Mouse (Mus musculus) forebrain, embryonic 12.5 days (tissue): Measurements from ENCODE around the gene Nlrx1. TPM values are rescaled to one million over a fixed set of nuclear protein-coding genes. Genes with fewer than 3 reads are reported as not detected.

Experiments
- ATAC-seq: fragments of 200-750 bp; cut with Nextera tagmentation; 2 replicates; pipeline ENCODE4 v1.8.0; 2017; ENCODE audit warnings: moderate TSS enrichment; ENCODE audit not compliant: low FRiP score
- H3K27ac ChIP-seq: fragments of 300-500 bp; sonication (generic); 2 replicates; pipeline ENCODE4 v1.5.1; 2016; ENCODE audit warnings: mild to moderate bottlenecking
- H3K27me3 ChIP-seq: fragments of 300-500 bp; sonication (generic); 2 replicates; pipeline ENCODE4 v1.6.1; 2016; ENCODE audit warnings: mild to moderate bottlenecking
- H3K36me3 ChIP-seq: fragments of 300-500 bp; sonication (generic); replicated peaks from 2 replicates; pipeline ENCODE4 v1.6.1; 2016; ENCODE audit warnings: mild to moderate bottlenecking
- H3K4me1 ChIP-seq: fragments of 300-500 bp; sonication (generic); 2 replicates; pipeline ENCODE4 v1.6.1; 2016
- H3K4me2 ChIP-seq: fragments of 300-500 bp; sonication (generic); 2 replicates; pipeline ENCODE4 v1.6.1; 2016; ENCODE audit warnings: mild to moderate bottlenecking, moderate library complexity
- H3K4me3 ChIP-seq: fragments of 300-500 bp; sonication (generic); replicated peaks from 2 replicates; pipeline ENCODE4 v1.5.1; 2016; ENCODE audit warnings: mild to moderate bottlenecking
- H3K9ac ChIP-seq: fragments of 300-500 bp; sonication (generic); 2 replicates; pipeline ENCODE4 v1.6.1; 2016; ENCODE audit warnings: mild to moderate bottlenecking
- H3K9me3 ChIP-seq: fragments of 300-500 bp; sonication (generic); 2 replicates; pipeline ENCODE4 v1.6.1; 2016
- WGBS: fragments of 180-500 bp; shearing (Covaris S2); methylation state at CpG from one replicate; pipeline ENCODE4 v1.1.7; 2016; 5-methylcytosine and 5-hydroxymethylcytosine counted together
- polyA plus RNA-seq: library from polyadenylated mRNA; unstranded; fragments of >200 nt; fragmentation: Nextera tagmentation; extraction: Ambion mirVana; gene quantifications from 2 replicates; pipeline ENCODE4 v1.2.1, GENCODE M21; 2016

Gene Nlrx1
- polyA plus RNA-seq, 1 experiment from 2014 or later, result 5.2 TPM

DNA sequence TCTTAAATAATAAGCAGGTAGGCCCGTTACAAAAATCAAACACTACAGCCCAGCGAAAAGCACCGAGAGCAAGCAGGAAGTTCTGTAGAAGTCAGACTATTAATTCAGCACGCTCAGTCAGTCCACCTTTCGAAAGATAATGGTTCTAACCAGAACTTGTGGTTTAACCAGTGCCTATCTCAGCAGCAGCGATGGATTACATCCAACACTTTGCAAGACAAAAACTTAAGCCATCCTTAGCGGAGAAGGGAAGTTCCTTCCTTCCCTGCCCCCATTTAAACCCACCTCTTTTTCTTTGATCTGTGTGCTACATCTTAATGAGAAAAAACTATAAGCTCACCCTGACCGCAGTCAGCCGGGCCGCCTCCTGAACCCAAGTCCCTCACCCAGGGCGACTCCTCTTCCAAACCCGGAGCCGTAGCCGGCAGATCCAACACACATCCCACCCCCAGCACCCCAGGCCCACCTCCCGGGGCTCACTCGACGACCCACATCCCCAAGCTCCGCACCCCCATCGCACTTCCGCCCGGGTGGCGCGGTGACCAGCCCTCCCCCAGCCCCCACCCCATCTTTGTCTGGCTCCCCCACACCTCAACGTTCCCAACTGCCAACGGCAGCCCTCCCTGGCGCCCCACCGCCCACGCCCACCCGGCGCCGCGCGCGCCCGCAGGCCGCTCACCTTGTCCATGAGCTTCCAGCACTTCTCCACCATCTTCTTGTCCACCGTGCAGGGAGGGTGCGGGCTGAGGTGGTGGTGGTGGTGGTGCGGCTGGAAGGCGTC lies 35.2 kb downstream of the Nlrx1 start:
- peak overlapping the region; percentile 66 for H3K4me2 ChIP-seq
- peak; percentile 88 for ATAC-seq
- peak overlapping the region; percentile 95 for H3K9ac ChIP-seq
- no peaks in the 10 kb centered on the region for H3K36me3 ChIP-seq
- peak overlapping the region; percentile 96 for H3K27ac ChIP-seq
- no peaks in the 10 kb centered on the region for H3K9me3 ChIP-seq
- H3K27me3 ChIP-seq, result no peaks in the 10 kb centered on the region
- H3K4me1 ChIP-seq, result peaks cover 25% of the 10 kb centered on the region
- WGBS, result under 1% methylated on average over 40 of the region's 40 CpGs
- peak overlapping the region; percentile 86 for H3K4me3 ChIP-seq

DNA sequence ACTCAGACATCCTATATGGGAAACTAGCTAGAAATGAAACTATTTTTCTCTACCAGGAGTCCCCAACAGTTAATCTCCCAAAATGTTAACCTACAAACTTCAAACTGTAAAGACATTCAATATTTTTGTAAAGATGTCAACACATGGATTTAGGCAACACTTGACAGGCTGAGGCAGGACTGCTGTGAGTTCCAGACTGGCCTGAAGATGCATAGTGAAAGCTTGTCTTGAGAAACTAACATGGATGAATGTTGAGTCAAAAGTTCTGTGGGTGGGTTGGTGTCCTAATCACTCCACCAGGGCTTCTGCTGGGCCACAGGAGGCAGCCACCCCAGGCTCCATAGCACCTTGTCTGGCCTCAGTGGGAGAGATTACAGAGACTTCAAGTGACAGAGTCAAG lies 36.8 kb downstream of the Nlrx1 start:
- H3K4me3 ChIP-seq, result no peak overlapping the region
- ATAC-seq, result no peak
- H3K4me1 ChIP-seq, result peaks cover 25% of the 10 kb centered on the region
- H3K27me3 ChIP-seq, result no peaks in the 10 kb centered on the region
- H3K9me3 ChIP-seq, result no peaks in the 10 kb centered on the region
- no peaks in the 10 kb centered on the region for H3K36me3 ChIP-seq
- peak overlapping the region; percentile 66; the same call in 1 of the 2 replicates for H3K4me2 ChIP-seq
- no peak overlapping the region for H3K27ac ChIP-seq
- H3K9ac ChIP-seq, result 0 out of 2 replicates have a peak overlapping the region, but pooled peaks have one; percentile 9

DNA sequence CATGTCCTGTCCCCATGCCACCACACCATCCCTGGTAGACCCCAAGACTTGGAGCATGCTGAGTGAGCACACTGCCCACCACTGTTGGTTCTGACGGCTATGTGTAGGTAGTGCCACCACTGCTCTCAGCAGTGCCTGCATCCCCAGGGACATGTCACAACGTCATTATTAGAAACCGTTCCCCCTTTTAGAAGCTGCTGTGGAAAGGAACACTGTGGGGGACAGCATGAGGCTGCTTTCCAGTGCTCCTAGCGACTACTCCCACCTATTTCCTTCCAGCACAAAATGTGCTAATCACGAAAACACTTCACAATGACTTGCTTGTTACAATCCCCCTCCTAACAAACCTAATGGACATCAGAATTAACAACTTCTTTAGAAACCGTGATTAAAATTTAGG lies 42.4 kb downstream of the Nlrx1 start:
- Histone ChIP-seq H3K27ac (no peak overlapping the region), H3K4me1 (peaks cover 9% of the 10 kb centered on the region), H3K9me3 (no peaks in the 10 kb centered on the region), H3K27me3 (no peaks in the 10 kb centered on the region), H3K36me3 (no peaks in the 10 kb centered on the region), H3K4me2 (no peak overlapping the region), H3K4me3 (no peak overlapping the region), H3K9ac (no peak overlapping the region)
- no peak for ATAC-seq
- WGBS, result 70% methylated on average over 6 of the region's 6 CpGs

DNA sequence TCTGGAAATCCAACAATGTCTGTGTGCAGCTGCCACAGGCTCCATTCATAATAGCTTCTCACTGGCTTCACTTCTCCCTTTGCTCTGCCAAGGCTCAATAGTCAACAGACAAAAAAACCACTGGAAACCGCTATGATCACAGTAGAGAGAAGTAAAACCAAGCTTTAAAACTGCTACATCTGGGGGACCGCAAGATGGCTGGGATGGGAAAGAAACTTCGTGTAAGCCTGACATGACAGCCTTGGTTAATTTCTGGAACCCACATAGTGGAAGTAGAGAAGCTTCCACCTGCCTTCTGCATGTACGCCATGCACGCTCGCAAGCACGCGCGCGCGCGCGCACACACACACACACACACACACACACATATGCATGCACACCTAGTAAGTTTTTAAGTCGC lies 54.9 kb downstream of the Nlrx1 start:
- H3K4me3 ChIP-seq, result no peak overlapping the region

DNA sequence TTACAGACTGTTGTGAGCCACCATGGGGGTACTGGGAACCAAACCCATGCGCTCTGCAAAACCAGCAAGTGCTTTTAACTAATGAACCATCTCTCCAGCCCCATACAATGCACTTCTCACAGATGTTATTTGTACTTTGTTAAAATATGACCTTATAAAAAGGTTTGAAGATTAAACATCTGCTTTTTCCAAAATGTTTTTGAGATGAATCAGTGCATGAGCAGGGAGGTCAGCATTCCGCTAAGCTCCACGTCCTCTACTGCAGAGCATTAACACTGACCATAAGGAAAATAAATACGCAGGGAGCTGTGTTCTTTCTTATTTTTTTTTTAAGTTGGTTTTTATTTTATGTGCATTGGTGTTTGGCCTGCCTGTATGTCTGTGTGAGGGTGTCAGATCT lies 56.0 kb downstream of the Nlrx1 start:
- H3K9ac ChIP-seq, result no peak overlapping the region
- no peak overlapping the region for H3K27ac ChIP-seq
- ATAC-seq, result no peak
- H3K36me3 ChIP-seq, result peaks cover 14% of the 10 kb centered on the region; the same call in 1 of the 2 replicates
- no peaks in the 10 kb centered on the region for H3K27me3 ChIP-seq
- WGBS, result 96% methylated on average over 4 of the region's 4 CpGs
- H3K4me1 ChIP-seq, result no peaks in the 10 kb centered on the region
- H3K9me3 ChIP-seq, result peaks cover 5% of the 10 kb centered on the region; the same call in 1 of the 2 replicates
- no peak overlapping the region for H3K4me2 ChIP-seq
- H3K4me3 ChIP-seq, result no peak overlapping the region

More for the DNA sequence above, 54.9 kb downstream of the Nlrx1 start:
- WGBS, result 96% methylated on average over 14 of the region's 14 CpGs
- Histone ChIP-seq H3K27me3 (no peaks in the 10 kb centered on the region), H3K36me3 (peaks cover 14% of the 10 kb centered on the region; the same call in 1 of the 2 replicates), H3K4me1 (no peaks in the 10 kb centered on the region), H3K4me2 (no peak overlapping the region), H3K9ac (no peak overlapping the region), H3K27ac (no peak overlapping the region), H3K9me3 (peaks cover 5% of the 10 kb centered on the region; the same call in 1 of the 2 replicates)
- ATAC-seq, result no peak

DNA sequence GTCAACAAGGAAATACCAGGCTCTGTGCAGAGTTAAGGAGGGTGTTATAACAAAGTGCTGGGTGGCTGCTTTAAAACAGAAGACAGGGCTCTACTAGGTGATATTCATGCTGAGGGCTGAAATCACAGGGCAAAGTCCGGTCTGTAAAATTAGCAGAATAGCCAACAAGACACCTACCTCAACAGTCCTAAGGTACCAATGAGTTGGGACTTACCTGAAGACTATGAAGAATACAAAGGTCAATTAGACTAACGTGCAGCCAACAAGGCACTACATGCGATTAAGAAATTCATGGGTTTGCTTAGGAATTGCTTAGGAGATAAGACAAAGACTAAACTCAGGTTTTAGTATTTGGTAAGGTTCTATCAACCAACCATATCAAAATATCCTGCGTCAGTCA lies 59.0 kb downstream of the Nlrx1 start:
- WGBS, result 93% methylated on average over 4 of the region's 4 CpGs
- no peak overlapping the region for H3K4me2 ChIP-seq
- no peak for ATAC-seq

DNA sequence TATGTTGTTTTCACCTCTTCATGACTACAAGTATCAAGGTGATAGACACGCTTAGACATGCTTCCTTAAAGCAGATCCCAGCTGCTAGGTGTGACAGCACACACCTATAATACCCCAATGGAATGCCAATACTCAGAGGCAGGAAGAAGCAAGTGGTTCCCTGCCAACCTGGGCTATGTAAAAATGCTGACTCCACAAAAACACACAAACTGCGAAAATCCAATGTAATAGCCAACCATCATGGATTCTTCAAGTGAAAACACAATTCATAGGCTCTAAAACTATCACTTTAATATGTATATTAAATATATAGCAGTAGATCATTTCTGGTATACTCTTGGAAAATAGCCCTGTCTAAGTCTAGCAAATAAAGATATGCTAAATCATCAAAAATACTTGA lies 60.6 kb downstream of the Nlrx1 start:
- no peak overlapping the region for H3K4me3 ChIP-seq
- no peak overlapping the region for H3K27ac ChIP-seq
- H3K9me3 ChIP-seq, result peaks cover 5% of the 10 kb centered on the region; the same call in 1 of the 2 replicates
- no peak overlapping the region for H3K9ac ChIP-seq
- H3K27me3 ChIP-seq, result no peaks in the 10 kb centered on the region
- H3K36me3 ChIP-seq, result peaks cover 10% of the 10 kb centered on the region; the same call in 1 of the 2 replicates
- 95% methylated on average over 2 of the region's 2 CpGs for WGBS
- H3K4me2 ChIP-seq, result no peak overlapping the region
- H3K4me1 ChIP-seq, result no peaks in the 10 kb centered on the region
- ATAC-seq, result no peak

More for the DNA sequence above, 59.0 kb downstream of the Nlrx1 start:
- H3K4me3 ChIP-seq, result no peak overlapping the region
- no peak overlapping the region for H3K27ac ChIP-seq
- no peaks in the 10 kb centered on the region for H3K27me3 ChIP-seq
- peaks cover 5% of the 10 kb centered on the region; the same call in 1 of the 2 replicates for H3K9me3 ChIP-seq
- H3K36me3 ChIP-seq, result peaks cover 14% of the 10 kb centered on the region; the same call in 1 of the 2 replicates
- H3K9ac ChIP-seq, result no peak overlapping the region
- H3K4me1 ChIP-seq, result no peaks in the 10 kb centered on the region

Other genes with a start within 250 kb of the Nlrx1 start
- gene Thy1, start 225.2 kb downstream of the Nlrx1 start, polyA plus RNA-seq, result not detected in 2 replicates
- 10.2 and 14.6 TPM in 2 replicates for gene Usp2, start 201.6 kb downstream of the Nlrx1 start, polyA plus RNA-seq
- 0.27 and 0.33 TPM in 2 replicates for gene Mfrp, start 166.9 kb downstream of the Nlrx1 start, polyA plus RNA-seq
- gene C1qtnf5, start 161.4 kb downstream of the Nlrx1 start, polyA plus RNA-seq, result 0.58 and 0.73 TPM in 2 replicates
- 0.14 and 0.36 TPM in 2 replicates for gene Gm49380, start 155.1 kb downstream of the Nlrx1 start, polyA plus RNA-seq
- gene Rnf26, start 155.1 kb downstream of the Nlrx1 start, polyA plus RNA-seq, result 69.6 and 69.9 TPM in 2 replicates
- 13.4 and 14.2 TPM in 2 replicates for gene Mcam, start 134.1 kb downstream of the Nlrx1 start, polyA plus RNA-seq
- gene Cbl, start 34.5 kb downstream of the Nlrx1 start, polyA plus RNA-seq, result 28.7 and 34.3 TPM in 2 replicates
- gene Ccdc153, start 27.9 kb downstream of the Nlrx1 start, polyA plus RNA-seq, result not detected in 2 replicates
- gene Pdzd3, start 17.1 kb downstream of the Nlrx1 start, polyA plus RNA-seq, result 0.23 and 0.31 TPM in 2 replicates
- gene Abcg4, start 20.0 kb upstream of the Nlrx1 start, polyA plus RNA-seq, result 10.1 and 12.4 TPM in 2 replicates
- gene Hinfp, start 37.1 kb upstream of the Nlrx1 start, polyA plus RNA-seq, result 34.6 and 35.5 TPM in 2 replicates
- 16.5 and 16.9 TPM in 2 replicates for gene C2cd2l, start 51.7 kb upstream of the Nlrx1 start, polyA plus RNA-seq
- 38.9 and 39.3 TPM in 2 replicates for gene Dpagt1, start 57.4 kb upstream of the Nlrx1 start, polyA plus RNA-seq
- gene H2afx, start 66.1 kb upstream of the Nlrx1 start, polyA plus RNA-seq, result 477 and 482 TPM in 2 replicates
- 107 and 115 TPM in 2 replicates for gene Hmbs, start 75.6 kb upstream of the Nlrx1 start, polyA plus RNA-seq
- gene Vps11, start 93.1 kb upstream of the Nlrx1 start, polyA plus RNA-seq, result 31.5 and 34.8 TPM in 2 replicates
- gene Hyou1, start 110.9 kb upstream of the Nlrx1 start, polyA plus RNA-seq, result 26.7 and 35.8 TPM in 2 replicates
- 23.4 and 23.6 TPM in 2 replicates for gene Slc37a4, start 128.3 kb upstream of the Nlrx1 start, polyA plus RNA-seq
- 1,477 and 1,540 TPM in 2 replicates for gene Rps25, start 138.5 kb upstream of the Nlrx1 start, polyA plus RNA-seq
- 242 and 243 TPM in 2 replicates for gene Trappc4, start 139.0 kb upstream of the Nlrx1 start, polyA plus RNA-seq
- gene Ccdc84, start 150.0 kb upstream of the Nlrx1 start, polyA plus RNA-seq, result 30.3 and 32.2 TPM in 2 replicates
- not detected in 2 replicates for gene Foxr1, start 172.5 kb upstream of the Nlrx1 start, polyA plus RNA-seq
- gene Upk2, start 186.4 kb upstream of the Nlrx1 start, polyA plus RNA-seq, result 0.29 TPM in 1 of 2 replicates, not detected in the other
- gene Bcl9l, start 214.2 kb upstream of the Nlrx1 start, polyA plus RNA-seq, result 10.6 and 10.7 TPM in 2 replicates